Mouse (Mus musculus) c-Kit-positive CD71-negative TER-119-negative erythroid progenitor cells, embryonic 14.5 days (primary cell): ENCODE measurements around the gene Ttbk1.

Experiments used
- DNase-seq: peaks from one replicate; pipeline ENCODE4 v3.0.0-alpha.2; 2013; ENCODE audit warnings: low read depth

Gene Ttbk1

DNA sequence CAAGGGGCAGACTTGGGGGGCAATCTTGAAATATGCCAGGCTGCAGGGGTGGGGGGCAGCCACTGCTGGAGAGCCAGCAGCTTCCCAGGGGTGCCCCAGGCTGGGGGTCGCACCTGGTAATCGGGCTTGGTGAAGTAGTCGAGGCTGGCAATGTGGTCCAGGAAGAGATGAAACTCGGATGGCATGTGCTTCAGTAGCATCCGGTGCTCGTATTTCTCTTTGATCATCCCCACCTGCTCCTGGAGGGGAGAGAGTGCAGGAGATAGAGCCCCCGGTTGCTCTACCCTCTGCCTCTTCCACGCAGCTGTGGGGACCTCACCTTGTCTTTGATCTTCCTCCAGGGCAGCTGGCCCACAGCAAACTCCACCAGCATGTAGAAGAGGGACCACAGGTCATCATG is 10.9 kb downstream of the Ttbk1 start:
- DNase-seq, result no peak

DNA sequence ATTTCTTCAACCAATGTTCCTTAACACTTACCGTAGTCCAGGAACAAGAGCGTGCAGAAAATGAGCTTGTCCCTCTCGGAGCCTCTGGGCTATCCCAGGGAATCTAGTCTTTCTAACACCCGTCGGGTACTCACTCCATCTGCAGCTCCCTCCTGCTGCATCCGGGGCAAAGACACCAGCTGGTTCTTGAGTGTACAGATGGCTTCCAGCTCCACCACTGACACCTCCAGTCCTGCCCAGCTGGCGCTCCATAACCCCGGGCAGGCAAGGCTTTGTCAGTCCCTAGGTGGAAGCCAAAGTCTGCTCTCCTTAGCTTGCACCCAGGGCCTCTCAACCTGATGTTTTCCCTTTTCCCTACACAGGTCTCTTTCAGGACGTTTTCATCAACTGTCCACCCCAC is 19.6 kb downstream of the Ttbk1 start:
- DNase-seq, result no peak

DNA sequence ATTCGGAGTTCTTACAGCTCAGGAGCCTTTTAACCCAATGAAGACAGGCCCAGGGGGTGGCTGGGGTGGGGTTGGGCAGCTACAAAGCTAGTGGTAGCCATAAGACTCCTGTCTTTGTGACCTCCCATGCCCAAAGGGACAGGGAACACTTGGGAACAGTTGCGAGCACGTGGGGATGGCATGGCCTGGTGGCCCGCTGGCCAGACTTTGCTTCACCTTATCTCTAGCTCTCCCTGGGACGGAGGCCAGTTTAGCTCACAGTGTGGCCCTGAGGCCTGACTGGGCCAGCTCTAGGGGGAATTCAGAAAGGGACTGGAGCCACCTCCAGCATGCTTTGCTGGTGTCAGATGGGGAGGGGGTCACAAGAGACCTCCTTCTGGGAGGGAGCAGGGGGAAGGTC is 25.2 kb downstream of the Ttbk1 start:
- no peak for DNase-seq

DNA sequence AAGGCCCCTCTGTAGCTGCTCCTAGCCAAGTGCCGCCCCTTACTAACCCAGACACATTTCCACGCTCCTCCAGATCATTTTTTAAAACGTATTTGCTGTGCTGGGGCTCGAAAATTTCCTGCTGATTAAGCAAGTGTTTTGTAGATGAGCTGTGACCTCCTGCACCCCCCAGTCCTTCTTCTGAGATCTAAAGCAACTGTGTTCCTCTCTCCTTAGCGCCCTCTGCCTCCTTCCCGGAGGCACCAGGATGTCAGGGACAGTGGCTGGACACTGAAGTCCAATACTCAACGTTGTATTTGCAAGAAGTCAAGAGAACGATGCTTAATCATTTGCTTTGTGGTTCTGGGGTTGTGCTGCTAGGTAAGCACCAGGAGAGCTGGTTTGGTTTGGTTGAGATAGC is 26.1 kb downstream of the Ttbk1 start:
- DNase-seq, result no peak

DNA sequence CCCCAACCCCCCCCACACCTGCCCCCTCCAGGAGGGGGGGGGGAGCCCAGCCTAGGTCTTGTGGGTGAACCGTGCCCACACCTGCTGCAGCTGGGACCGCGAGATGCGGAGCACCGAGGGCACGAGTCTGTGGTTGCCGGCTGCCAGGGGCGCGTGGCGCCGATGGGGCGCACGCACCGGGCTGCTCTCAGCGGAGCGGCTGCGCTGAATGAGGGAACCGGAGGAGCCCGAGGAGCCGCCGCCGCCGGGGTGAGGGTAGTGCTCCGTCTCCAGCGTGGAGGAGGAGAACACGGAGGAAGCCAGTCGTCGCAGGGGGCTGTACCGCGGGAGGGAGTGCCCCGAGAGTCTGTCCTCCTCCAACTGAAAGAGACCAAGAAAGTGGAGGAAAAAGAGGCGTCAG is 26.8 kb downstream of the Ttbk1 start:
- DNase-seq, result no peak

DNA sequence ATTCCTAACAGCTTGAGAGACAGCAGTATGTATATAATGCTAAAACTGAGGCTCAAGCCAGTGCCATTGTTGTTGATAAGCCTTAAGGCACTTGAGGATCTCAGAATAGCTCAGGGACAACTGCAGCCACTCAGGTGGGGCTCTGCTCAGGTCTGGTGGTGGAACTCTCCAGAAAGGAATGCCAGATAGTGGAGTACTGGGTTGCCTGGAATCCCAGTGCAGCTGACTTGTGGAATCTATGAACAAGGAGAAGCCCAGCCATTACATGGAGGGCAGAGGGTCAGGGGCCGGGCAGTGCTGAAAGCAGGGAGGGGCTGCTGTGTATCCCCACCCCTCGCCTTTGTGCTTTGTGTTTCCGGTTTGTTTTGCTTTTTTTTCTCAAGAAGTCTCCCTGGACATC is 29.0 kb downstream of the Ttbk1 start:
- DNase-seq, result no peak

DNA sequence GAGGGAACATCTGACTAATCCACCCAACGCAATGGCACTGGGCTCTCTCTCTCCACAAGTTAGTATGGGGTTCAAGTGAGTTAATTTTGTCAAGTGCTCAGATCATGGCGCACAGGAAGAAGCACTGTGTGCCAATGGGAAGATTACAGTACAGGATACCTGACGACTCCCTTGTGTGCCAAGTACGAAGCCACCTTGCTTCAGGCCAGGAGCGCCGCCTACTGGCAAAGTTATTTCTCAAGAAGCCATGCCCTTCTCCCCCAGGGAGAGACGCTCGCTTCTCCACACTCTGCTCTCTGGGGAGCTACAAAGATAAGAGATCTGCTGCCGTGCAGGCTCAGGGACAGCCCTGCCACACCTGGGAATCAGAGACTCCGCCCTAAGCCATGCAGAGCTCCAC is 29.7 kb downstream of the Ttbk1 start:
- DNase-seq, result peak; percentile 56

DNA sequence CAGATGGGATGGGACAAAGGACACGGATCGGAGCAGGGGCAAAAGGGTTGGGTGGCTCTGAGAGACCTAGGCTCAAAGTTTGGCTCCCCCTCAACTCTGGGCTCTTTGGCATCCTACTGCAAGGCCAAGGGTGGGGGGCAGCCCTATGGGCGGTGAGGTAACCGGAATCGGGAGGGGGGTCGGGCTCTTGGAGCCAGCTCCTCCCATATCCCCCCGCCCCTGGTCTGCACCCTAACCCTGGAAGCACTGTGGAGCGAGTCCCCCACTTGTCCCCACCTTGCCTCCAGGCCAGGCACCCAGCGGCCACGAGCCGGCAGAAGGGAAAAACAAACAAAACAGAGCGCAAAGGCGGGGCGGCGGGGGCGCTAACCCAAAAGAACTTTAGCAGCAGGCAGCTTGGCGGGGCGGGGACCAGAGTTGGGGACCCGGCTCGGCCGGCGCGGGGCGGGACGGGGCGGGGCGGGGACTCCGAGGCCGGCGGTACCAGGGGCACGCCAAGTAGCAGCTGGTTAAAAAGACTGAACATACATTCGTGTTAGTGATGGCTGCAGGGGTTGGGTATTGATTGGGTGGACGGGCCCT is 32.3 kb downstream of the Ttbk1 start:
- no peak for DNase-seq

DNA sequence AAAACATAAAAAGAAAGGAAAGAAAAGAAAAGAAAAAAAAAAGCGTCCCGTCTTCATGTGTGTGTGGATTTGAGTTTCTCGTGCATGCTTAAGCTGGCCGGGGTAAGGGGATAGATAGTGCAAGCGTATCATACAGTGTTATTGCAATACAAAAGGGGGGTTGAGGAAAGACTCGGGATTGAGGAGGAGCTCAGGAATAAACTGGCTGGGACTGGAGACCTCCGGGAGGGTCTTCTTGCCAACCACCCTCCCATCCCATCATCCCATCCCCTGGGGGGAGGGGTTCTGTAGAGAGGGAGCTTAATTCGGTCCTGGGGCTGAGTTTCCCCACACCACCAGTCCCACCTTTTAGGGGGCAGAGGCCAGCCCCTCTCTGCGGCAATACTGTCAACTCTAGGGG is 32.9 kb downstream of the Ttbk1 start:
- DNase-seq, result no peak

DNA sequence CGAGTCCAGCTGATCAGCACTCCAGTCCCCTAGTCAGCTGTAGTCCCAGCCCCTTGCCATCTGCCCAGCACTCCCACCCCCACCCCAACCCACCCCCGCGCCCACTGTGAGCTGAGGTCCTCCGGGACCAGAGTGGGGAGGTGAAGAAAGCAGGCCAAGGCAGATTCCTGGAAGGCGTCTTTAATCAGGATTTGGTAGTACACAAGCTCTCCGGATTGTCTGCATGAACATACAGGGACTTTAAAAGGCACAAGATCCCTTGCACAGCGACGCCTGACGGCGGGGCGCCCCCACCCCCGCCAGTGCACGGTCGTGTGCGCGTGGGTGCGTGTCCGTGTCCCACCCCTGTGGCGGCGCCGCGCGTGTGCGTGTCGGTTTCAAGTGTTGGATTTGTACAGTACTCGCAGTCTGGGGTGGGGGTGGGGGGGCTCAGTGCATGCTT is 33.5 kb downstream of the Ttbk1 start:
- no peak for DNase-seq

DNA sequence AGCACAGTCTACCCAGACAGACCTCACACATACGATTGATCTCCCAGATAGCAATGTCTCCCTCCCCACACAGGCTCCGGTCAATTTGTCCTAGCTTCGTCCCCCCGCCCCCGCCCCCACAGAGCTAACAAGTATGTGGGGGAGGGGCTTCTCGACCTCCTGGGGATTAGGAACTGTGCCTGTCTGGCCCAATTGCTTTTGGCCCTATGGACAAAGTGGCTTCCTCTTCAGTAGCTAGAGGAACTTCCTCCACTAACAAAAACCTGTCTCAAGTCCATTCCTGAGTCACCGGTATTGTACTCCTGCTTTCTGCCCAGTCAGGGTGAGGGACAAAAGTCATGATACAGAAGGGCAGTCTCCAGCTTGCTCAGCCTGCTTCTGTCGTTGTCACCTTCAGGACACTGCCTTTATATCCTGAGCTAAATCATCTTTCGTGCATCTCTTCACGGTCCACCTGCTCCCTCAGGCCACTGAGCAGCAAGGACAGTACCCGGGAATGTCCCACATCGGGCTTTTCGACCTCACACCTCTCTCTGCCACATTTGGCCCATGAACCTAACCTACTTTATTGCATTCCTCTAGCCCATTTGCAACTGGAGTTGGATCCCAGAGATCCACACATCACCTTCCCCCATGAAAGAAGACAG is 34.0 kb downstream of the Ttbk1 start:
- DNase-seq, result no peak

DNA sequence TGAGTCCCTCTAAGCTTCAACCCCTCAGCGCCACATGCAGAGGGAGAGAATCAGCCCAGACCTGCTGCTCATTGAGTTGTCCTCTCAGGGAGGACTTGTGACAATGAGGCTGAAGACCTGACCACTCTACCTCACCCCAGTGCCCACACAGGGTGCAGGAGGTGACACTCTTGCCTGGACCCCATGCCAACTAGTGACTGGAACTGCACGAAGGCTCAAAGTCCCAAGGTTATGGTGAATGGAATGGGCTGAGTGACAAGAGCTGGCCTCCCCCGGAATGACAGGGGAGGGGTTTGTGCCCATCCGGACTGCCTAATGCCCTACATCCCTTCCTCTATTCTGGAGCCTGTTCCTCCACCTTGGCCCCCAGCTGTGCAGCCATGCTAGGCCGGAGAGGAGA is 34.8 kb downstream of the Ttbk1 start:
- no peak for DNase-seq

DNA sequence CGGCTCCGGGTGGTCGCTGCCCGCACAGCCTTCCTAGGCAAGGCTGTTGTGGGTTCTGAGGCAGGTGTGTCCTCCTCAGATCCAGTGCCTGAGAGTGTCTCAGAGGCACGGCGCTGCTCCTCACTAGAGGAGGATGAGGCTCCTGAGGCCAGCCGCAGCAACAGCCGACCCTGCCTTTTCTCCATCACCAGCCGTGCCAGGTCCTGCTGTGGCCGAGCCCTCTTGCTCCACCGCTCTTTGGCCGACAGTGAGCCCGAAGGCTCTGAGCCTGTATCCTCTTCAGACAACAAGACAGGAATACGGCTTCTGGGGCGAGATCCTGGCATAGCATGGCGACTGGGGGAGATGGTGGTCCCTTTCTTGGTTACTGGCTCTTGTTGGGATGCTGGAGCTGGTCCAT is 41.2 kb downstream of the Ttbk1 start:
- DNase-seq, result no peak

DNA sequence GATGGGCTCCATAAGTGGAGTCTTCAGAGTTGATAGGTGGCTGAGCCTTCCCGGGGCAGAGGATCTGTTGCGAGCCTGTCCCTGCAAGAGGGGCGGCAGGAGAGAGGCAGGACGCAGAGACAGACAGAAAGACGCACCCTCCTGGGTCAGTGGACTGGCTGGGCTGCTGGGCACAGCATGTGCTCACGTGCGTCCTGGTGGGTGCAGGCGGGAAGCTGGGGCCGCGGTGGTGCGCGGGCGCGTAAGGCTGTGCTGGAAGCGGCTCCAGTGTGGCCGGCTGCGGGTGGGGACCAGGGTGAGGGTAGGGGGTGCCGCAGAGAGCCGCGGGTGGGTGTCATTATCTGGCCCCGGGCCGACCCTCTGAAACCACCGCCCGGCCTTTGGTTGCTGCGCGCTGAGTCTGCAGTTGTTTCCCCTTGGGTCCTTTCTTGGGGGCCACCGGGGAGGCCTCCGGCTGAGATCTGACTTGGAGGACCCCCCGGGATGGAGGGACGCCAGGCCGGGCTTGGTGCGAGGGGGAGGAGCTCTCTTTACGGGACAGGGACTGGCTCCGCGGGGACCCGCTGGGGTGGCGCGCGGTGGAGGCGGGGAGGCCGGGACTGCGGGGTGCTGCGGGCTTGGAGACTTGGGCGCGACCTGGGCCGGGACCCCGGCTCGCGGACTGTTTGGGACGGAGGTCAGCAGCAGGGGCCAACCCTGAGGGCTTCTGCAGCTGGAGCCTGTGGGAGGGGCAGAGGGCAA is 42.5 kb downstream of the Ttbk1 start:
- no peak for DNase-seq

DNA sequence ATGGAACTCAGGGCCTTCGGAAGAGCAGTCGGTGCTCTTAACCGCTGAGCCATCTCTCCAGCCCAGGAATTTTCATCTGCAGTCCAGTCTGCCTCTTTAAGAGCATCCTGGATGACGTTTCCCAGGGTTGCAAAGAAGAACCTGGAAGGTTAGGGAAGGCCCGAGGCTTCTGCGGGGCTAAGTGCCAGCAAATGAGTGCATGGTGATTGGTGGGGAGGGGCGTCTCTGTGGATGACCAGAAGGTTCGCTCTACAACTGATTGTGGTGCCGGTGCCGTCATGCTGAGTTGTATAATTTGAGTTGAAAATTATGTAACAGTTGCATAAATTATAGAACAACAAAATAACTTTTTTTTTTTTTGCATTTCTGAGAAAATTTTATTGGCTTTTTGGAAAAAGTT is 48.3 kb downstream of the Ttbk1 start:
- DNase-seq, result no peak

DNA sequence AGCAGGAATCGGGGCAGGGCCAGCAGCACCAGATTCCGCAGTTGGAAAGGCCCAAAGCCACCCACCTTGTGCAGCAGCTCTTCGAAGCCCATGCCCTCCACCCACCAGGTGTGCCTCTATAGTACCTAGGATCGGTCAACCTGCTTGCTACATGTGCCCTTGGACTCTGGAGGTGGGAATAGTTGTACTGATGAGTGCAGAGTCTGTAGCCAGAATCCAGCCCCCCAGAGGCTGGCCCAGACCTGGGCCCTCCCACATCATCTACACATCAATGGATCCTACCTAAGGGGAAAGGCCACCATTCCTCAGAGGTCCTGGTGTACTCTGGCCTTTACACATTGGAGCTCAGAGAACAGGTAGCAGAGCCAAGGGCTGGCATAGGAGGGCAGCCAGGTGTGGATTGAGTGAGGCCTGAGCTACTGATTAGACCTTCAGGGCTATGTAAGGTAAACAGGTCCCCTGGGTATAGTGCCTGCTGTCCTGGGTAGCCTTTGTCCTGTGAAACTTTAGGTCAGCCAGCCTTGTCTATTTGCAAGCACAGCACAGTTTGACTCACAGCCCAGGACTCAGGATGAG is 49.1 kb downstream of the Ttbk1 start, which contains the start of gene Slc22a7:
TSS of gene Slc22a7 (minus strand) at position 160 of the 576 bp plus-strand sequence.
- no peak for DNase-seq

DNA sequence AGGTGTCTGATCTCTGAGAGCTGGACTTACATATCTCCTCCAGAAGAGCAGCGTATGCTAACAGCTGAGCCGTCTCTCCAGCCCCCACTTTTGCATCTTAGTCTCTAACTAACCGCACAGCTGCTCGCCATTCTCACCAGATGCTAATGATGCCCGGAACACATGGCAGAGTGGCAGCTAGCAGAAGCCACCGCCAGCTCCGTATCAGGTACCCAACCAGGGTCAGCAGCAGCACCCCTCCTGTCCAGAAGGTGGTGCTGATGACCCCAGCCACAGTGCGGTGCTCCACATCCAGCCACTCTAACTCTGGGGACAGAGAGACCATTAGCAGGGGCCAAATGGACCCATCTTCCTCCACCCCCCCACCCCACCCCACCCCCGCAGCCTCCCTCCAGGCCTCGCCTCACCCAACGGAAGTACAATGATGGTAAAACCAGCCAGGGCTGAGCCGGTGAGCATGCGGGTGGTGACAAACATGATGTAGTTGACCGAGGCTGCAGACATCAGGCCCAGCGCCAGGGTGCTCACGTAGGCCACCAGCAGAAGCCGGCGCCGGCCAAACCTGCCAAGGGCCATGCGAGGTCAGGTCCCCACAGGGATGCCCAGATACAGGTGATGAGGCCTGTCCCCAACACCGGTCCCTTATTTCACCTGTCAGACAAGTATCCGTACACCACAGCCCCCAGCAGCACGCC is 50.7 kb downstream of the Ttbk1 start:
- DNase-seq, result no peak

DNA sequence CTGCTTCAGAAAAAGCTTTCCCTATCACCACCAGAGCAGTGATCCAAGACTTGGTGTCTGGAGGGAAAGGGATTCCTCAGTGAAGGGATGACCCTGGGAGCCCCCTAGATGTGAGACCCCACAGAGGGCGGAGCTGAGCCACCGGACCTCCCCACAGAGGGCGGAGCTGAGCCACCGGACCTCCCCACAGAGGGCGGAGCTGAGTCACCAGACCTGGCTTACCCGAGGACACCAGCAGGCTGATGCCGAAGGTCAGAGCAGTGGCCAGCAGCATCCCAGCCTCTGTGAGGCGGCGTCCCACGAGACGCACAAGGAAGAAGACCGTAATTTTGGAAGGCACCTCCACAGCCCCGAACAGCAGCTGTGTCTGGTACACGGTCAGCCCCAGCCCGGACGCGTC is 53.8 kb downstream of the Ttbk1 start:
- DNase-seq, result no peak

DNA sequence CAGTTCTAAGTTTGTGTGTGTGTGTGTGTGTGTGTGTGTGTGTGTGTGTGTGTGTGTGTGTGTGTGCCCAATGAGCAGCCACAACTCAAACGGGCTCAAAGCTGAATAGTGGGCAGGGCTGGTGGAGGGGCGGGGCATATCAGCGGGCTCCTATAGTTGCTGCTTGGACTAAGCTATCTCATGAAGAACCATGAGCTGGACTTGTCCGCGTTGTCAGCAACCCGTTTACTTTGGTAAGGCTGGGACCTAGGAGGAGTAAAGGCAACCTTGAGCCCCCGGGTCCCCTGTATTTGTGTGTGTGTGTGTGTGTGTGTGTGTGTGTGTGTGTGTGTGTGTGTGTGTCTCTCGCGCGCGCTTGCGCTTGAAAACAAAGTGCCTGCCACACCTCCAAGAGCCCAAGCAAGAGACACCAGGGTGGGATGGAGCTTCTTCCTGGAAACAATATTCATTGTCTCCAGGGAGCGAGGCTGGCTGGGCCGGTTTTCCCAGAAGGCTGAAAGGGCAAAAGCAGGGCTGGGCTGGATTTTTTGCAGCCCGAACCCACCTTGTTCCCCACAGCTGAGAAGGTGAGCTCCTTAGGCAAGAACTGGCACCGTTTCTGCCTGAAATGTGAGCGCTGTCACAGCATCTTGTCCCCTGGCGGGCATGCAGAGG is 58.6 kb downstream of the Ttbk1 start, which contains the start of gene Crip3:
TSS of gene Crip3 (plus strand) at position 166 of the 654 bp plus-strand sequence.
- DNase-seq, result no peak

DNA sequence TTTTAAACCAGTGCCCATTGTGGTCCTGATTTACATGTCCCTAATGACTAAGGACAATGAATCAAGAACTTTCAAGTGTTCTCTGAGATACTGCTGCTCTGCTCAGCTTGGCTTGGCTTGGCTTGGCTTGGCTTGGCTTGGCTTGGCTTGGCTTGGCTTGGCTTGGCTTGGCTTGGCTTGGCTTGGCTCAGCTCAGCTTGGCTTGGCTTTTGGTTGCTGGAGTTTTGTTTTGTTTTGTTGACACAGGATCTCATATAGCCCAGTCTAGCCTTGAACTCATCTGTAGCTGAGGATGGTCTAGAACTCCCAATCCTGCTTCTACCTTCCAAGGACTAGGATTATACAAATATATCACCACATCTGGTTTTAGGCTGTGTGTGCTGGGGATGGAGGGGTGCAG is 61.0 kb downstream of the Ttbk1 start:
- no peak for DNase-seq

DNA sequence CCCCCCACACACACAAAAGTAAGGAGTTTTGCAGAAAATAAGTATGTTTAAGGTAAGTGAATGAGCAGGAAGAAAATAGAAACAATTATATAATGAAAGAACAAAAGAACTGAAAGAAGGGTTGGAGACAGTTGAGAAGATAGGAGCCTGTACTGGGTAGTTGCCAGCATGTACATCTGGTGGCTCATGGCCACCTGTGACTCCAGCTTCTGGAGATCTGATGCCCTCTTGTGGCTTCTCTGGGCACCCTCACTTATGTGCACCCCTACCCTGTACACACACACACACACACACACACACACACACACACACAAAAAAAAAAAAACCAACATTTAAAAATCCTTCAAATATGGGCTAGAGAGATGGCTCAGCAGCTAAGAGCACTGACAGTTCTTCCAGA is 67.8 kb downstream of the Ttbk1 start:
- DNase-seq, result no peak

DNA sequence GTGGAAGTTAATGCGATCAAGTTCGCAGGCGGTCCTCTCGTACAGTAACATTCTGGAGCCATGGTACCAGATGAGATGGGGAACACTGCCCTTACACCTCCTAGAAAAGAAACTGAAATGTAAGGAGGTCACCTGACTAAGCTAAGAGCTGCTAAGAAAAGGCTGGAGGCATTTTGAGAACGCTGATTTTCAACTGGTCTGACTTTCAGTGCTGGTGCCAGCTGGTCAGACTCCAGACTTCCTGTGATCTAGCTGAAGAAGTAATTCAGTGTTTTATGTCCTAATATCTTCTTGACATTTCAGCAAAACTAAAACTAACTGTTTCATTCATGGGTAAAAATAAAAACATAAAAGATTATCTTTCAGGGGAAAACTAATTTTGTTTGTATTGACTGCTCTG is 68.8 kb downstream of the Ttbk1 start:
- DNase-seq, result no peak
